Mouse (Mus musculus) heart, adult 2 months (tissue): Measurements from ENCODE around the gene Aebp2. TPM values are rescaled to one million over a fixed set of nuclear protein-coding genes. Genes with fewer than 3 reads are reported as not detected.

Experiments used
- DNase-seq, 2 experiments: peaks; one replicate each; pipeline ENCODE4 v3.0.0; 2021
- H3K27ac ChIP-seq: fragments of 200-600 bp; 2 replicates; pipeline ENCODE4 v1.8.1; 2022
- H3K27me3 ChIP-seq: fragments of 200-500 bp; 2 replicates; pipeline ENCODE4 v1.6.1; 2012; ENCODE audit warnings: mild to moderate bottlenecking, low read length, inconsistent platforms, mixed read lengths; ENCODE audit not compliant: control insufficient read depth, insufficient read depth
- H3K36me3 ChIP-seq: fragments of 200-500 bp; 2 replicates; pipeline ENCODE4 v1.6.1; 2012; ENCODE audit warnings: low read length, inconsistent platforms; ENCODE audit not compliant: control insufficient read depth, insufficient read depth
- H3K4me1 ChIP-seq: fragments of 200-500 bp; 2 replicates; pipeline ENCODE4 v1.6.1; 2011; ENCODE audit warnings: low read length; ENCODE audit not compliant: control insufficient read depth, insufficient read depth
- H3K4me3 ChIP-seq: fragments of 200-600 bp; 2 replicates; pipeline ENCODE4 v1.8.1; 2022
- H3K79me2 ChIP-seq: fragments of 200-500 bp; replicated peaks from 2 replicates; pipeline ENCODE4 v1.6.1; 2012; ENCODE audit warnings: mild to moderate bottlenecking, inconsistent platforms, low read length, moderate library complexity, mixed read lengths; ENCODE audit not compliant: control insufficient read depth, insufficient read depth
- H3K9ac ChIP-seq: fragments of 200-500 bp; 2 replicates; pipeline ENCODE4 v1.6.1; 2012; ENCODE audit warnings: low read depth, mild to moderate bottlenecking, control low read depth, inconsistent platforms, low read length, mixed read lengths
- CTCF ChIP-seq: fragments of 200-600 bp; IDR thresholded peaks from 2 replicates; pipeline ENCODE4 v1.8.1; 2022; ENCODE audit warnings: antibody characterized with exemption, mild to moderate bottlenecking, moderate library complexity
- EP300 ChIP-seq: fragments of 200-500 bp; IDR thresholded peaks from 2 replicates; pipeline ENCODE4 v1.6.1; 2011; ENCODE audit warnings: low read depth, low read length, control low read depth; ENCODE audit not compliant: insufficient read depth
- POLR2A ChIP-seq: fragments of 200-500 bp; IDR thresholded peaks from 2 replicates; pipeline ENCODE4 v1.6.1; 2011; ENCODE audit warnings: mild to moderate bottlenecking, low read depth, low read length, control low read depth; ENCODE audit not compliant: insufficient read depth
- WGBS: fragments of 180-500 bp; shearing (Covaris S2); methylation state at CpG from one replicate; pipeline ENCODE4 v1.1.7; 2018; 5-methylcytosine and 5-hydroxymethylcytosine counted together
- intact Hi-C: fragments of 180-260 bp; cut with DNase I; formaldehyde crosslinking; loops from one replicate; pipeline ENCODE4 v1.15.1; 2025
- polyA plus RNA-seq: library from polyadenylated mRNA; depleted of rRNA; stranded (reverse); fragments of >200 nt; gene quantifications from 2 replicates; pipeline ENCODE4 v1.2.3, GENCODE M21; 2012
- total RNA-seq, 2 experiments: library from RNA; stranded (reverse); gene quantifications; 2 replicates each; pipeline ENCODE4 v1.2.3; 2021

Aebp2 gene
- total and polyA plus RNA-seq, 3 experiments: 15.0 to 37.5 (median 35.3) TPM

- Histone ChIP-seq H3K36me3 (no peaks in the 10 kb centered on the region), H3K79me2 (no peaks in the 10 kb centered on the region), H3K27ac (no peak overlapping the region), H3K27me3 (no peaks in the 10 kb centered on the region), H3K4me3 (no peak overlapping the region), H3K9ac (no peak overlapping the region), H3K4me1 (no peaks in the 10 kb centered on the region)
- WGBS: 71% methylated on average over 3 of the region's 3 CpGs
- TF ChIP-seq CTCF (no peak), EP300 (no peak), POLR2A (no peak)
- intact Hi-C loops: no loop called here
- DNase-seq: no peak
These were observed 16.7 kb upstream of the Aebp2 start for GRCm38 (mm10) chr6:140605732-140606131.

GRCm38 (mm10) chr6:140606534-140606933 is 15.9 kb upstream of the Aebp2 start:
- no peaks in the 10 kb centered on the region for H3K4me1 ChIP-seq
- no peaks in the 10 kb centered on the region for H3K27me3 ChIP-seq
- H3K36me3 ChIP-seq: no peaks in the 10 kb centered on the region
- no peaks in the 10 kb centered on the region for H3K79me2 ChIP-seq
- DNase-seq: no peak
- H3K27ac ChIP-seq: no peak overlapping the region
- H3K9ac ChIP-seq: no peak overlapping the region
- H3K4me3 ChIP-seq: no peak overlapping the region
- intact Hi-C loops: no loop called here
- TF ChIP-seq POLR2A (no peak), EP300 (no peak), CTCF (no peak)
- 85% methylated on average over 10 of the region's 10 CpGs for WGBS

GRCm38 (mm10) chr6:140608666-140609065 is 13.8 kb upstream of the Aebp2 start:
- Histone ChIP-seq H3K4me3 (no peak overlapping the region), H3K4me1 (no peaks in the 10 kb centered on the region), H3K79me2 (no peaks in the 10 kb centered on the region), H3K9ac (no peak overlapping the region), H3K36me3 (no peaks in the 10 kb centered on the region), H3K27ac (no peak overlapping the region), H3K27me3 (no peaks in the 10 kb centered on the region)
- no peak for TF ChIP-seq CTCF
- no peak for TF ChIP-seq POLR2A
- TF ChIP-seq EP300: no peak
- 94% methylated on average over 6 of the region's 6 CpGs for WGBS
- no peak for DNase-seq
- intact Hi-C loops: no loop called here

- DNase-seq: no peak
- no peaks in the 10 kb centered on the region for H3K4me1 ChIP-seq
- H3K27me3 ChIP-seq: no peaks in the 10 kb centered on the region
- TF ChIP-seq CTCF (no peak), POLR2A (no peak), EP300 (no peak)
- H3K36me3 ChIP-seq: no peaks in the 10 kb centered on the region
- no peak overlapping the region for H3K4me3 ChIP-seq
- no peak overlapping the region for H3K27ac ChIP-seq
- intact Hi-C loops: no loop called here
- no peaks in the 10 kb centered on the region for H3K79me2 ChIP-seq
- no peak overlapping the region for H3K9ac ChIP-seq
- WGBS: 85% methylated on average over 4 of the region's 4 CpGs
These were observed 12.9 kb upstream of the Aebp2 start for GRCm38 (mm10) chr6:140609533-140609932.

DNA sequence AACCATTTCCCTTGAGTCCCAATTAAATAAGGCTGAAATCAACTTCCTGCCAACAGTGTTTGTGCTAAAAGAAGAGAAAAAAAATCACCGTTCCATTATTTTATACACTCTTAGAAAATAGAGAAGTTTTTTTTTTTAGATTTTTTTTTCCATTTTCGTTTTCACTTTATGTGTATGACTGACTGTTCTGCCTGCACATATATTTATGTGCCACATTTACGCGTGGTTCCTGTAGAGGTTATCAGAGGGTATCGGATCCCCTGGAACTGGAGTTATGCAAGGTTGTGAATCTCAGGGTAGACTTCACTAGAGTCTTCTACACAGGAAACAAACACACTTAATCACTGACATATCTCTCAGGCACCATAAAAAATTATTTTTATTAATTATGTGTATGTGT is 12.3 kb upstream of the Aebp2 start:
- no peaks in the 10 kb centered on the region for H3K36me3 ChIP-seq
- WGBS: 74% methylated on average over 5 of the region's 5 CpGs
- no peak overlapping the region for H3K27ac ChIP-seq
- TF ChIP-seq CTCF (no peak), EP300 (no peak), POLR2A (no peak)
- intact Hi-C loops: no loop called here
- no peaks in the 10 kb centered on the region for H3K79me2 ChIP-seq
- H3K4me1 ChIP-seq: no peaks in the 10 kb centered on the region
- H3K9ac ChIP-seq: no peak overlapping the region
- H3K27me3 ChIP-seq: no peaks in the 10 kb centered on the region
- H3K4me3 ChIP-seq: no peak overlapping the region
- no peak for DNase-seq

GRCm38 (mm10) chr6:140611282-140611681 is 11.2 kb upstream of the Aebp2 start:
- TF ChIP-seq EP300: no peak

More at GRCm38 (mm10) chr6:140611282-140611681, 11.2 kb upstream of the Aebp2 start:
- intact Hi-C loops: no loop called here
- Histone ChIP-seq H3K27me3 (no peaks in the 10 kb centered on the region), H3K79me2 (no peaks in the 10 kb centered on the region), H3K9ac (no peak overlapping the region), H3K4me1 (no peaks in the 10 kb centered on the region), H3K27ac (peak overlapping the region; percentile 2; the same call in 1 of the 2 replicates), H3K36me3 (no peaks in the 10 kb centered on the region), H3K4me3 (no peak overlapping the region)
- 43% methylated on average over 4 of the region's 4 CpGs for WGBS
- no peak for DNase-seq
